ENCODE assay signal across 8 mouse cellular contexts in genomic region chr3:68869691-68870567, GRCm38 (mm10). TPM values are rescaled to one million over a fixed set of nuclear protein-coding genes. Genes with fewer than 3 reads are reported as not detected.
DNase-seq lines count a peak whose midpoint lies in the region; ATAC-seq and TF ChIP-seq lines count a peak whose summit lies in the region.

No protein-coding gene starts in this region.

- no peak for TF ChIP-seq CTCF in lung, adult 2 months (IDR thresholded peaks at IDR 0.05; ENCODE audit: insufficient read depth, low read length)
- TF ChIP-seq CTCF in olfactory bulb, adult 2 months (IDR thresholded peaks at IDR 0.05; ENCODE audit: insufficient read depth, low read depth, low read length), result 0 out of 2 replicates have a peak, but pooled peaks have one; percentile 3

- peak; percentile 11 for DNase-seq in lung, adult 2 months
- no peak for DNase-seq in lung, postnatal 25 days (ENCODE audit: low spot score)
- peak; percentile 66 for DNase-seq in embryo, embryonic 10 days (ENCODE audit: low spot score)
- peak; percentile 80 for DNase-seq in heart, embryonic 10.5 days (ENCODE audit: low spot score)
- peak; percentile 60 for DNase-seq in thymus, postnatal 14 days

- peak overlapping the region; percentile 67 for H3K9ac ChIP-seq in kidney, embryonic 14.5 days (ENCODE audit: low read depth, low read length)
- H3K9ac ChIP-seq in liver, embryonic 15.5 days, result no peak overlapping the region

- H3K4me1 ChIP-seq in lung, adult 2 months (ENCODE audit: control insufficient read depth, insufficient read depth, low read length), result 0 out of 2 replicates have a peak, but pooled peaks cover 4% of the 10 kb centered on the region
- H3K4me1 ChIP-seq in heart, embryonic 10.5 days, result peaks cover 30% of the 10 kb centered on the region
- peaks cover 7% of the 10 kb centered on the region; the same call in 1 of the 2 replicates for H3K4me1 ChIP-seq in kidney, embryonic 14.5 days (ENCODE audit: control insufficient read depth, insufficient read depth, low read length)
- peaks cover 21% of the 10 kb centered on the region for H3K4me1 ChIP-seq in liver, embryonic 15.5 days (replicated peaks)
- H3K4me1 ChIP-seq in olfactory bulb, adult 2 months (ENCODE audit: control insufficient read depth, insufficient read depth, low read length), result peaks cover 11% of the 10 kb centered on the region; the same call in 1 of the 2 replicates

- TF ChIP-seq POLR2A in lung, adult 2 months (IDR thresholded peaks at IDR 0.05; ENCODE audit: borderline replicate concordance, extremely low read depth, low read depth, low read length), result no peak
- no peak for TF ChIP-seq POLR2A in olfactory bulb, adult 2 months (IDR thresholded peaks at IDR 0.05; ENCODE audit: insufficient read depth, low read depth, low read length)

- peak overlapping the region; percentile 46 for H3K4me3 ChIP-seq in lung, adult 2 months (replicated peaks; ENCODE audit: extremely low read depth, low read depth, low read length)
- H3K4me3 ChIP-seq in heart, embryonic 10.5 days, result peak overlapping the region; percentile 81
- H3K4me3 ChIP-seq in kidney, embryonic 14.5 days (ENCODE audit: low read length), result peak overlapping the region; percentile 65
- peak overlapping the region; percentile 55 for H3K4me3 ChIP-seq in liver, embryonic 15.5 days (replicated peaks)
- H3K4me3 ChIP-seq in olfactory bulb, adult 2 months (ENCODE audit: insufficient read depth, low read depth, low read length), result peak overlapping the region; percentile 85

- H3K27me3 ChIP-seq in heart, embryonic 10.5 days (ENCODE audit: insufficient read depth, poor library complexity, severe bottlenecking), result peaks cover 35% of the 10 kb centered on the region
- H3K27me3 ChIP-seq in kidney, embryonic 14.5 days (ENCODE audit: control insufficient read depth, insufficient read depth, low read length), result peaks cover 14% of the 10 kb centered on the region
- peaks cover 46% of the 10 kb centered on the region for H3K27me3 ChIP-seq in liver, embryonic 15.5 days

- H3K27ac ChIP-seq in heart, embryonic 10.5 days, result peak overlapping the region; percentile 89
- no peak overlapping the region for H3K27ac ChIP-seq in kidney, embryonic 14.5 days (ENCODE audit: low read depth, low read length)
- H3K27ac ChIP-seq in liver, embryonic 15.5 days (replicated peaks), result no peak overlapping the region
- H3K27ac ChIP-seq in olfactory bulb, adult 2 months (ENCODE audit: insufficient read depth, low read depth, low read length), result peak overlapping the region; percentile 38

- H3K4me2 ChIP-seq in kidney, embryonic 14.5 days (replicated peaks; ENCODE audit: low read depth, low read length), result peak overlapping the region; percentile 100
- H3K4me2 ChIP-seq in liver, embryonic 15.5 days, result peak overlapping the region; percentile 83

- WGBS in lung, adult 2 months, result under 1% methylated on average over 95 of the region's 96 CpGs
- under 1% methylated on average over 96 of the region's 96 CpGs for WGBS in heart, embryonic 10.5 days
- under 1% methylated on average over 89 of the region's 96 CpGs for WGBS in kidney, embryonic 14.5 days
- WGBS in liver, embryonic 15.5 days (ENCODE audit: insufficient replicate concordance), result under 1% methylated on average over 96 of the region's 96 CpGs
- WGBS in olfactory bulb, adult 2 months, result under 1% methylated on average over 96 of the region's 96 CpGs

- ATAC-seq in kidney, embryonic 14.5 days (ENCODE audit: low FRiP score, low TSS enrichment), result peak; percentile 79
- ATAC-seq in liver, embryonic 15.5 days (ENCODE audit: insufficient read depth), result no peak

- no peaks in the 10 kb centered on the region for H3K9me3 ChIP-seq in heart, embryonic 10.5 days
- no peaks in the 10 kb centered on the region for H3K9me3 ChIP-seq in kidney, embryonic 14.5 days (ENCODE audit: control insufficient read depth, low read length)
- no peaks in the 10 kb centered on the region for H3K9me3 ChIP-seq in liver, embryonic 15.5 days (replicated peaks)

- H3K36me3 ChIP-seq in heart, embryonic 10.5 days, result no peaks in the 10 kb centered on the region
- H3K36me3 ChIP-seq in kidney, embryonic 14.5 days (ENCODE audit: control insufficient read depth, insufficient read depth, low read length), result no peaks in the 10 kb centered on the region
- H3K36me3 ChIP-seq in liver, embryonic 15.5 days (replicated peaks), result no peaks in the 10 kb centered on the region

RNA-seq across cellular contexts. Expression of gene 1110032F04Rik, which starts 0.5 kb away (rescaled TPM):
- 0.69 and 0.86 TPM in 2 replicates for polyA plus RNA-seq in lung, adult 2 months (2012; rRNA removed)
- polyA plus RNA-seq in heart, embryonic 10.5 days (2016; fragmentation: Nextera tagmentation; extraction: Ambion mirVana), result 6.2 and 6.5 TPM in 2 replicates
- polyA plus RNA-seq in kidney, embryonic 14.5 days (2014; fragmentation: Nextera tagmentation; extraction: Ambion mirVana), result 5.1 and 7.0 TPM in 2 replicates
- 0.51 and 0.52 TPM in 2 replicates for polyA plus RNA-seq in liver, embryonic 15.5 days (2015; fragmentation: Nextera tagmentation; extraction: Ambion mirVana)
- polyA plus RNA-seq in olfactory bulb, adult 2 months (2012; ENCODE audit: insufficient read depth, insufficient read length, low replicate concordance, missing spikeins), result not detected in 2 replicates

Comparison
In these comparisons a context has a peak if more than half of its experiments do, and no peak if none do; other contexts are left out.
1. H3K27ac ChIP-seq: peak in heart, embryonic 10.5 days (single experiment) and olfactory bulb, adult 2 months (single experiment); none in kidney, embryonic 14.5 days (single experiment) and liver, embryonic 15.5 days (single experiment).
2. Peak in every context shown above with its lines, with median percentiles within 50 percentile points of each other: H3K4me3 ChIP-seq.